Mouse (Mus musculus) ES-E14 (cell line): ENCODE measurements around the gene Bcas3. TPM values are rescaled to one million over a fixed set of nuclear protein-coding genes. Genes with fewer than 3 reads are reported as not detected.

Experiments
- DNase-seq: peaks from one replicate; pipeline ENCODE4 v3.0.0-alpha.2; 2013; ENCODE audit warnings: low read depth, low spot score
- H3K27ac ChIP-seq: 2 replicates; pipeline ENCODE4 v1.5.1; 2012; ENCODE audit warnings: low read depth, mild to moderate bottlenecking, low read length, moderate library complexity, mixed read lengths; ENCODE audit not compliant: poor library complexity, insufficient read depth, severe bottlenecking
- H3K36me3 ChIP-seq: 2 replicates; pipeline ENCODE4 v1.6.1; 2012; ENCODE audit warnings: mild to moderate bottlenecking, low read length, moderate library complexity, mixed read lengths; ENCODE audit not compliant: control insufficient read depth, poor library complexity, insufficient read depth, severe bottlenecking
- H3K4me1 ChIP-seq, 2 experiments: fragments of 150-350 bp in 1 of 2; sonication (generic) in 1 of 2; 2 replicates each; pipeline ENCODE4 v1.6.1; 2012; ENCODE audit warnings: low read length in 2 of 2, mild to moderate bottlenecking in 1 of 2, mixed read lengths in 1 of 2; ENCODE audit not compliant: control insufficient read depth in 2 of 2, insufficient read depth in 2 of 2, poor library complexity in 1 of 2
- H3K4me3 ChIP-seq, 2 experiments: fragments of 150-350 bp in 1 of 2; sonication (generic) in 1 of 2; 2 replicates each; pipeline ENCODE4 v1.5.1; 2012; ENCODE audit warnings: low read length in 2 of 2, low read depth in 1 of 2, mild to moderate bottlenecking in 1 of 2, mixed read lengths in 1 of 2; ENCODE audit not compliant: insufficient read depth in 1 of 2, poor library complexity in 1 of 2, severe bottlenecking in 1 of 2
- H3K9ac ChIP-seq: 2 replicates; pipeline ENCODE4 v1.6.1; 2012; ENCODE audit warnings: low read depth, mild to moderate bottlenecking, low read length, mixed read lengths; ENCODE audit not compliant: poor library complexity, insufficient read depth, severe bottlenecking
- H3K9me3 ChIP-seq: fragments of 150-350 bp; sonication (generic); 2 replicates; pipeline ENCODE4 v1.6.1; 2012; ENCODE audit warnings: low read depth, mild to moderate bottlenecking, low read length; ENCODE audit not compliant: control insufficient read depth, insufficient read depth
- CHD2 ChIP-seq: IDR thresholded peaks from 2 replicates; pipeline ENCODE4 v1.6.1; 2014; ENCODE audit warnings: mild to moderate bottlenecking, low read depth, low read length, inconsistent platforms
- HCFC1 ChIP-seq: IDR thresholded peaks from 2 replicates; pipeline ENCODE4 v1.6.1; 2012; ENCODE audit warnings: low read length, inconsistent platforms, borderline replicate concordance; ENCODE audit not compliant: insufficient read depth
- MAFK ChIP-seq: IDR thresholded peaks from 2 replicates; pipeline ENCODE4 v1.6.1; 2014; ENCODE audit warnings: mild to moderate bottlenecking, low read depth, low read length, inconsistent platforms; ENCODE audit not compliant: insufficient read depth
- ZC3H11A ChIP-seq: IDR thresholded peaks from 2 replicates; pipeline ENCODE4 v1.6.1; 2012; ENCODE audit warnings: low read depth, mild to moderate bottlenecking, inconsistent platforms, low read length, borderline replicate concordance
- ZNF384 ChIP-seq: IDR thresholded peaks from 2 replicates; pipeline ENCODE4 v1.6.1; 2012; ENCODE audit warnings: low read depth, low read length, inconsistent platforms
- in situ Hi-C, 2 experiments: fragments of 600-800 bp; cut with MboI; formaldehyde crosslinking; loops; one replicate each; pipeline ENCODE4 v1.15.1; 2025; ENCODE audit warnings: low sequenced_read_pairs in 2 of 2, inconsistent platforms in 1 of 2; ENCODE audit not compliant: unreplicated experiment in 2 of 2
- total RNA-seq: library from RNA; depleted of rRNA; stranded (reverse); fragments of 300-350 nt; gene quantifications from 2 replicates; pipeline ENCODE4 v1.2.3, GENCODE M21; 2012

Bcas3 gene
- total RNA-seq, 1 experiment = 23.6 TPM

- Histone ChIP-seq H3K27ac (no peak overlapping the region), H3K4me3 (peak overlapping the region; percentile 4 to 24; a peak in 2 of 4 replicates), H3K9ac (no peak overlapping the region), H3K36me3 (no peaks in the 10 kb centered on the region), H3K4me1 (peaks cover 0 to 6% of the 10 kb centered on the region in 2 experiments; a peak in 1 of 4 replicates), H3K9me3 (no peaks in the 10 kb centered on the region)
- DNase-seq = no peak
- TF ChIP-seq ZC3H11A (no peak), CHD2 (no peak), HCFC1 (no peak), MAFK (no peak), ZNF384 (no peak)
- in situ Hi-C loops = loop anchor here (5.0 kb wide), 2 partner anchors 49 to 1316 kb away; partner anchors contain the start of gene Tbx4 (in 1 of the 2)
Measured at GRCm38 (mm10) chr11:85837648-85838423, 484.9 kb downstream of the Bcas3 start.

- H3K36me3 ChIP-seq = no peaks in the 10 kb centered on the region
- H3K4me1 ChIP-seq = peaks cover 0 to 8% of the 10 kb centered on the region in 2 experiments; a peak in 1 of 4 replicates
- peak overlapping the region in 1 of 2 experiments; percentile 24; a peak in 1 of 4 replicates for H3K4me3 ChIP-seq
- DNase-seq = no peak
- no peak for TF ChIP-seq HCFC1
- TF ChIP-seq CHD2 = no peak
- H3K9me3 ChIP-seq = no peaks in the 10 kb centered on the region
- H3K27ac ChIP-seq = no peak overlapping the region
- H3K9ac ChIP-seq = no peak overlapping the region
- in situ Hi-C loops = loop anchor here (5.0 kb wide), 2 partner anchors 49 to 1316 kb away; partner anchors contain the start of gene Tbx4 (in 1 of the 2)
Measured at GRCm38 (mm10) chr11:85838424-85839257, 485.7 kb downstream of the Bcas3 start.

- Histone ChIP-seq H3K27ac (no peak overlapping the region), H3K9ac (no peak overlapping the region)
Measured at GRCm38 (mm10) chr11:85839258-85840030, 486.5 kb downstream of the Bcas3 start.

More at GRCm38 (mm10) chr11:85839258-85840030, 486.5 kb downstream of the Bcas3 start:
- Histone ChIP-seq H3K4me1 (peaks cover 0 to 8% of the 10 kb centered on the region in 2 experiments; a peak in 1 of 4 replicates), H3K36me3 (no peaks in the 10 kb centered on the region), H3K9me3 (no peaks in the 10 kb centered on the region), H3K4me3 (no peak overlapping the region)
- in situ Hi-C loops = loop anchor here (5.0 kb wide), 2 partner anchors 48 to 1317 kb away; partner anchors contain the start of gene Tbx4 (in 2 of the 2)
- DNase-seq = no peak
- TF ChIP-seq ZNF384 = no peak
- TF ChIP-seq ZC3H11A = no peak
- TF ChIP-seq MAFK = no peak
- TF ChIP-seq CHD2 = no peak
- TF ChIP-seq HCFC1 = no peak
